ENCODE assay signal across 18 mouse cellular contexts in genomic region chr11:68185647-68186046, GRCm38 (mm10).
"Had no signal": no experiment of that assay in that cellular context is flagged by ENCODE, and none has a peak within 500 bp of the region (broad histone marks: within the 10 kb centered on the region; RNA-seq: fewer than 3 reads in every experiment).

No protein-coding gene starts in this region.

- DNase-seq: forebrain, postnatal 0 days; gastrocnemius, postnatal 14 days; gastrocnemius, postnatal 36 days; heart, adult 11 months; heart, adult 2 months; heart, postnatal 14 days; heart, postnatal 36 days; kidney, adult 11 months; kidney, adult 2 months; kidney, adult 9 months; kidney, postnatal 14 days; kidney, postnatal 36 days; layer of hippocampus, adult 9-11 months; layer of hippocampus, postnatal 36 days; left cerebral cortex, postnatal 4 days had no signal

- ATAC-seq: forebrain, postnatal 0 days; hindbrain, postnatal 0 days; intestine, embryonic 16.5 days; liver, embryonic 12.5 days had no signal
